Mouse (Mus musculus): ENCODE results near the gene 4833420G17Rik. TPM values are rescaled to one million over a fixed set of nuclear protein-coding genes. Genes with fewer than 3 reads are reported as not detected.
A peak's percentile ranks its signal among the peaks of the same experiment; 100 is the strongest.

4833420G17Rik gene
- 36.1 and 40.4 TPM in 2 replicates for polyA plus RNA-seq (2015; fragmentation: Nextera tagmentation; extraction: Ambion mirVana)

GRCm38 (mm10) chr13:119462596-119463560 lies at the start of gene 4833420G17Rik:
Gene 4833420G17Rik (plus strand): TSS chr13:119462768.
- Histone ChIP-seq H3K36me3 (ENCODE audit: control insufficient read depth, insufficient read depth) (peaks cover 15% of the 10 kb centered on the region), H3K4me1 (ENCODE audit: control insufficient read depth, insufficient read depth, low read length) (peaks cover 12% of the 10 kb centered on the region), H3K4me2 (ENCODE audit: low read depth, low read length) (peak within 1 kb of the TSS; percentile 77), H3K27ac (ENCODE audit: low read length) (peak within 1 kb of the TSS; percentile 71), H3K27me3 (ENCODE audit: control insufficient read depth, insufficient read depth, low read length) (no peaks in the 10 kb centered on the region), H3K4me3 (ENCODE audit: low read length) (peak within 1 kb of the TSS; percentile 69), H3K9me3 (replicated peaks; ENCODE audit: control insufficient read depth, low read length) (no peaks in the 10 kb centered on the region), H3K9ac (ENCODE audit: low read length) (peak within 1 kb of the TSS; percentile 74)
- 9% methylated on average over 57 of the region's 57 CpGs for WGBS
- peak; percentile 93 for ATAC-seq (replicated peaks; ENCODE audit: extremely low read depth, insufficient read depth, low FRiP score)

GRCm38 (mm10) chr13:119413026-119413425 lies 49.5 kb upstream of the 4833420G17Rik start:
- Histone ChIP-seq H3K4me2 (ENCODE audit: low read depth, low read length) (no peak overlapping the region), H3K9me3 (replicated peaks; ENCODE audit: control insufficient read depth, low read length) (no peaks in the 10 kb centered on the region; the same call in 1 of the 2 replicates), H3K27me3 (ENCODE audit: control insufficient read depth, insufficient read depth, low read length) (no peaks in the 10 kb centered on the region), H3K27ac (ENCODE audit: low read length) (no peak overlapping the region), H3K9ac (ENCODE audit: low read length) (no peak overlapping the region), H3K4me3 (ENCODE audit: low read length) (no peak overlapping the region), H3K4me1 (ENCODE audit: control insufficient read depth, insufficient read depth, low read length) (peaks cover 10% of the 10 kb centered on the region), H3K36me3 (ENCODE audit: control insufficient read depth, insufficient read depth) (no peaks in the 10 kb centered on the region)
- ATAC-seq (replicated peaks; ENCODE audit: extremely low read depth, insufficient read depth, low FRiP score), result no peak
- WGBS, result 12% methylated on average over 2 of the region's 2 CpGs

DNA sequence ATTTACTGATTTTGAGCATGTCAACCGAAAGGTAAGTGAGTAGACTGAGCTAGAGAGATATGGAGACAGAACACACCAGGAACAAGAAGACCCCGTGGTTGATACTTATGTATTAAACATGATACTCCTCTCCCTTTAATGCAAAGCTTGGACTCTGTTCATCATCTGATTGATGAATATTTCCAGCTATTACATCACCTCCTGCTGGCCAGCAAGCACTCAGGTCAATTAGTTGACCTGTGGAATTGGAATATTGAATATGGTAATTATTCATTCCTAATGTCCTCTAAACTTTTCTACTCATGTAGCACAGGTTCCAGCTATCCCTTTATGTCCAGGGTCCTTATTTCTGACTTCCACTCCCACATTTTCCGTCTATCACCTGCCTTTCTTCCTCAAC lies 44.1 kb upstream of the 4833420G17Rik start:
- H3K9ac ChIP-seq (ENCODE audit: low read length), result no peak overlapping the region
- no peaks in the 10 kb centered on the region for H3K36me3 ChIP-seq (ENCODE audit: control insufficient read depth, insufficient read depth)
- H3K4me2 ChIP-seq (ENCODE audit: low read depth, low read length), result no peak overlapping the region
- no peak for ATAC-seq (replicated peaks; ENCODE audit: extremely low read depth, insufficient read depth, low FRiP score)
- H3K4me1 ChIP-seq (ENCODE audit: control insufficient read depth, insufficient read depth, low read length), result no peaks in the 10 kb centered on the region
- no peaks in the 10 kb centered on the region; the same call in 1 of the 2 replicates for H3K9me3 ChIP-seq (replicated peaks; ENCODE audit: control insufficient read depth, low read length)
- H3K27ac ChIP-seq (ENCODE audit: low read length), result no peak overlapping the region
- 86% methylated on average over 3 of the region's 3 CpGs for WGBS
- no peaks in the 10 kb centered on the region for H3K27me3 ChIP-seq (ENCODE audit: control insufficient read depth, insufficient read depth, low read length)
- no peak overlapping the region for H3K4me3 ChIP-seq (ENCODE audit: low read length)

DNA sequence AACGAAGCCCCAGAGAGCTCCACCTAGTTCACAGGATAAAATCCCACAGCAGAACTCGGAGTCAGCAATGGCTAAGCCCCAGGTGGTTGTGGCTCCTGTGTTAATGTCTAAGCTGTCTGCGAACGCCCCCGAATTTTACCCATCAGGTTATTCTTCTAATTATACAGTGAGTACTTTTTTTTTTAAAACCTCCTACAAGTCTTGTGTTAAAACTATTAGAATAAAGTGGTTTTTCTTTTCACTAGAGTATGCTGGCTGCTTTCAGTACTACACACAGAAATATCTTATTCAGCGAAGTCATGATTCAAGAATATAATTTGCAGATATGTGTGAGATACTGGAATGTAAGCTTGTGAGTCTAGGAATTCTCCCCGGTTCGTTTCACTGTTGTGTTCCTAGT lies 32.4 kb upstream of the 4833420G17Rik start:
- peak overlapping the region; percentile 77 for H3K4me2 ChIP-seq (ENCODE audit: low read depth, low read length)
- H3K9ac ChIP-seq (ENCODE audit: low read length), result peak overlapping the region; percentile 95
- ATAC-seq (replicated peaks; ENCODE audit: extremely low read depth, insufficient read depth, low FRiP score), result no peak
- H3K4me1 ChIP-seq (ENCODE audit: control insufficient read depth, insufficient read depth, low read length), result peaks cover 23% of the 10 kb centered on the region
- H3K27me3 ChIP-seq (ENCODE audit: control insufficient read depth, insufficient read depth, low read length), result no peaks in the 10 kb centered on the region
- peak overlapping the region; percentile 93 for H3K27ac ChIP-seq (ENCODE audit: low read length)
- peak overlapping the region; percentile 86 for H3K4me3 ChIP-seq (ENCODE audit: low read length)
- no peaks in the 10 kb centered on the region for H3K9me3 ChIP-seq (replicated peaks; ENCODE audit: control insufficient read depth, low read length)
- WGBS, result 12% methylated on average over 8 of the region's 8 CpGs
- peaks cover 11% of the 10 kb centered on the region; the same call in 1 of the 2 replicates for H3K36me3 ChIP-seq (ENCODE audit: control insufficient read depth, insufficient read depth)

DNA sequence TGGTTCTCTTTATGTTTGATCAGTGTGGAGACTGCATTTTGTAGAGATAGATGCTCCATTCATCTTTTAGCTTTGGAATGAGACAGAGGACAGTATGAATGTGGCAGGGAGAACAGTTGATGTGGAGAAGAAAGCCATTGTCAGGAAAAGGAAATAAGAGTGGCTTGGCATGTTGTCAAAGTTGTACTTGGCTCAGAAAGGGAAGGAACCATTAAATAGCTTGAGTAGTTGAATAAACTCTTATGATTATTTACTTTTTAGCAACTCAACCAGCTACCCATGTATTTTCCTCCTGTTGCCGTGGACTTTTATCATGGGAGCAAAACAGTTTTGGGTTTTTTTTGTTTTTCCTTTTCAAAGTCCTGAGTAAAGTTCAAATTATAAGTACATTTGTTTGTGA lies 30.5 kb upstream of the 4833420G17Rik start:
- Histone ChIP-seq H3K9me3 (replicated peaks; ENCODE audit: control insufficient read depth, low read length) (no peaks in the 10 kb centered on the region), H3K4me1 (ENCODE audit: control insufficient read depth, insufficient read depth, low read length) (peaks cover 23% of the 10 kb centered on the region), H3K27me3 (ENCODE audit: control insufficient read depth, insufficient read depth, low read length) (no peaks in the 10 kb centered on the region), H3K9ac (ENCODE audit: low read length) (no peak overlapping the region), H3K36me3 (ENCODE audit: control insufficient read depth, insufficient read depth) (peaks cover 19% of the 10 kb centered on the region; the same call in 1 of the 2 replicates), H3K4me3 (ENCODE audit: low read length) (no peak overlapping the region), H3K27ac (ENCODE audit: low read length) (no peak overlapping the region), H3K4me2 (ENCODE audit: low read depth, low read length) (no peak overlapping the region)
- no peak for ATAC-seq (replicated peaks; ENCODE audit: extremely low read depth, insufficient read depth, low FRiP score)
- WGBS, result 67% methylated on average over 1 of the region's 1 CpGs

DNA sequence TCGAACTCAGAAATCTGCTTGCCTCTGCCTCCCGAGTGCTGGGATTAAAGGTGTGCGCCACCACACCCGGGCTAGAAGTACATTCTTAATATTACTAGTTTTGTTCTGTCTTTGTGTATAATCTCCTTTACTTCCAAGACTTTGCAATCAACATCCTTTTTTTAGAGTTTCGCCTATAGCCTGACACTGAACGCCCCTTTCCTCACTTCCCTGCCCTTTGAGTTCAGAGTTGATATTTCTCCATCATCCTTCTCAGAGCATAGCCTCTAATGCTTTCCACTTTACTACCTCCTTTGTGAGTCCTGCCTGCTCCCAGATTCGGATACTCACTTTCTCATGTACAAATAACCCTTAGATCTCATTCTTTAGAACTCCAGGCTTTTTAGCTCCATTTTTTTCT lies 28.2 kb upstream of the 4833420G17Rik start:
- peaks cover 23% of the 10 kb centered on the region for H3K4me1 ChIP-seq (ENCODE audit: control insufficient read depth, insufficient read depth, low read length)
- ATAC-seq (replicated peaks; ENCODE audit: extremely low read depth, insufficient read depth, low FRiP score), result no peak
- no peaks in the 10 kb centered on the region for H3K27me3 ChIP-seq (ENCODE audit: control insufficient read depth, insufficient read depth, low read length)
- no peak overlapping the region for H3K4me2 ChIP-seq (ENCODE audit: low read depth, low read length)
- WGBS, result 84% methylated on average over 7 of the region's 7 CpGs
- H3K27ac ChIP-seq (ENCODE audit: low read length), result no peak overlapping the region
- no peak overlapping the region for H3K9ac ChIP-seq (ENCODE audit: low read length)
- no peaks in the 10 kb centered on the region for H3K9me3 ChIP-seq (replicated peaks; ENCODE audit: control insufficient read depth, low read length)
- H3K36me3 ChIP-seq (ENCODE audit: control insufficient read depth, insufficient read depth), result peaks cover 29% of the 10 kb centered on the region
- no peak overlapping the region for H3K4me3 ChIP-seq (ENCODE audit: low read length)

- Histone ChIP-seq H3K27ac (ENCODE audit: low read length) (no peak overlapping the region), H3K4me1 (ENCODE audit: control insufficient read depth, insufficient read depth, low read length) (0 out of 2 replicates have a peak, but pooled peaks cover 2% of the 10 kb centered on the region), H3K4me2 (ENCODE audit: low read depth, low read length) (no peak overlapping the region), H3K9me3 (replicated peaks; ENCODE audit: control insufficient read depth, low read length) (no peaks in the 10 kb centered on the region), H3K4me3 (ENCODE audit: low read length) (no peak overlapping the region), H3K27me3 (ENCODE audit: control insufficient read depth, insufficient read depth, low read length) (no peaks in the 10 kb centered on the region), H3K36me3 (ENCODE audit: control insufficient read depth, insufficient read depth) (peaks cover 36% of the 10 kb centered on the region), H3K9ac (ENCODE audit: low read length) (no peak overlapping the region)
- WGBS, result 82% methylated on average over 1 of the region's 1 CpGs
- ATAC-seq (replicated peaks; ENCODE audit: extremely low read depth, insufficient read depth, low FRiP score), result no peak
These were observed 20.3 kb upstream of the 4833420G17Rik start for GRCm38 (mm10) chr13:119442244-119442643.

GRCm38 (mm10) chr13:119453563-119453962 lies 9.0 kb upstream of the 4833420G17Rik start:
- Histone ChIP-seq H3K36me3 (ENCODE audit: control insufficient read depth, insufficient read depth) (peaks cover 40% of the 10 kb centered on the region), H3K4me3 (ENCODE audit: low read length) (no peak overlapping the region), H3K9ac (ENCODE audit: low read length) (no peak overlapping the region), H3K27me3 (ENCODE audit: control insufficient read depth, insufficient read depth, low read length) (no peaks in the 10 kb centered on the region), H3K9me3 (replicated peaks; ENCODE audit: control insufficient read depth, low read length) (no peaks in the 10 kb centered on the region; the same call in 1 of the 2 replicates), H3K4me2 (ENCODE audit: low read depth, low read length) (no peak overlapping the region), H3K4me1 (ENCODE audit: control insufficient read depth, insufficient read depth, low read length) (no peaks in the 10 kb centered on the region), H3K27ac (ENCODE audit: low read length) (no peak overlapping the region)
- 92% methylated on average over 4 of the region's 4 CpGs for WGBS
- no peak for ATAC-seq (replicated peaks; ENCODE audit: extremely low read depth, insufficient read depth, low FRiP score)

DNA sequence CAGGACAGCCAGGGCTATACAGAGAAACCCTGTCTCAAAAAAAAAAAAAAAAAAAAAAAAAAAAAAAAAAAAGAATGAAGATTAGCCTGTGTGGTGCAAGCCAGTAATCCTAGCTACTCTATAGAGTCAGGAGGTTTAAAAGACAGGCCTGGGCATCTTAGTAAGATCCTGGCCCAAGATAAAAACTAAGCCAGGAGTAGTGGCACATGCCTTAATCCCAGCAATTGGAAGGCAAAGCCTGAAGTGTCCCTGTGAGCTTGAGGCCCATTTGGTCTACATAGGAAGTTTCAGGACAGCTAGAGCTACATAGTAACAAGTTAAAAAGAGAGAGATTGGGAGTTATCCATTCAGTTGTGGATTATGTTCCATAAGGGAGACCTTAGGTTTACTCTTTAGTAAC lies 7.5 kb upstream of the 4833420G17Rik start:
- H3K27me3 ChIP-seq (ENCODE audit: control insufficient read depth, insufficient read depth, low read length), result no peaks in the 10 kb centered on the region
- ATAC-seq (replicated peaks; ENCODE audit: extremely low read depth, insufficient read depth, low FRiP score), result no peak
- no peak overlapping the region for H3K27ac ChIP-seq (ENCODE audit: low read length)
- H3K9me3 ChIP-seq (replicated peaks; ENCODE audit: control insufficient read depth, low read length), result no peaks in the 10 kb centered on the region; the same call in 1 of the 2 replicates
- no peak overlapping the region for H3K4me2 ChIP-seq (ENCODE audit: low read depth, low read length)
- H3K4me1 ChIP-seq (ENCODE audit: control insufficient read depth, insufficient read depth, low read length), result no peaks in the 10 kb centered on the region
- no peak overlapping the region for H3K9ac ChIP-seq (ENCODE audit: low read length)
- no peak overlapping the region for H3K4me3 ChIP-seq (ENCODE audit: low read length)
- H3K36me3 ChIP-seq (ENCODE audit: control insufficient read depth, insufficient read depth), result peaks cover 42% of the 10 kb centered on the region
